Mouse (Mus musculus) stomach, postnatal 0 days (tissue): ENCODE measurements around the gene Lrrk1.

Source experiments
- CTCF ChIP-seq: IDR thresholded peaks from 2 replicates; pipeline ENCODE4 v1.5.1; 2016; ENCODE audit warnings: antibody characterized with exemption, low read depth, mild to moderate bottlenecking, moderate library complexity
- EP300 ChIP-seq: optimal IDR thresholded peaks from 2 replicates; pipeline ENCODE3; 2016; ENCODE audit warnings: antibody characterized with exemption

- TF ChIP-seq CTCF (no peak), EP300 (no peak)
These were observed 142.5 kb downstream of the Lrrk1 start for GRCm38 (mm10) chr7:66245646-66246045.
